Mouse (Mus musculus) NIH3T3 (cell line): ENCODE data around the gene Psma5.
A peak's percentile ranks its signal among the peaks of the same experiment; 100 is the strongest.
"Not testable (repeated sequence)": the region's sequence is repeated elsewhere in the genome, so short reads cannot be mapped to it uniquely, and the experiment has no call there.

Experiments used
- DNase-seq: peaks from one replicate; pipeline ENCODE4 v3.0.0-alpha.2; 2012; ENCODE audit warnings: low read depth

Psma5 gene

GRCm38 (mm10) chr3:108256719-108257637 lies at the start of gene Psma5:
Gene Psma5, plus strand, starts transcription at chr3:108256926.
- peak; percentile 99 for DNase-seq

- DNase-seq, result no peak
Observed at GRCm38 (mm10) chr3:108209001-108209400, 47.7 kb upstream of the Psma5 start.

- DNase-seq, result peak; percentile 46
Observed at GRCm38 (mm10) chr3:108209536-108209935, 47.2 kb upstream of the Psma5 start.

DNA sequence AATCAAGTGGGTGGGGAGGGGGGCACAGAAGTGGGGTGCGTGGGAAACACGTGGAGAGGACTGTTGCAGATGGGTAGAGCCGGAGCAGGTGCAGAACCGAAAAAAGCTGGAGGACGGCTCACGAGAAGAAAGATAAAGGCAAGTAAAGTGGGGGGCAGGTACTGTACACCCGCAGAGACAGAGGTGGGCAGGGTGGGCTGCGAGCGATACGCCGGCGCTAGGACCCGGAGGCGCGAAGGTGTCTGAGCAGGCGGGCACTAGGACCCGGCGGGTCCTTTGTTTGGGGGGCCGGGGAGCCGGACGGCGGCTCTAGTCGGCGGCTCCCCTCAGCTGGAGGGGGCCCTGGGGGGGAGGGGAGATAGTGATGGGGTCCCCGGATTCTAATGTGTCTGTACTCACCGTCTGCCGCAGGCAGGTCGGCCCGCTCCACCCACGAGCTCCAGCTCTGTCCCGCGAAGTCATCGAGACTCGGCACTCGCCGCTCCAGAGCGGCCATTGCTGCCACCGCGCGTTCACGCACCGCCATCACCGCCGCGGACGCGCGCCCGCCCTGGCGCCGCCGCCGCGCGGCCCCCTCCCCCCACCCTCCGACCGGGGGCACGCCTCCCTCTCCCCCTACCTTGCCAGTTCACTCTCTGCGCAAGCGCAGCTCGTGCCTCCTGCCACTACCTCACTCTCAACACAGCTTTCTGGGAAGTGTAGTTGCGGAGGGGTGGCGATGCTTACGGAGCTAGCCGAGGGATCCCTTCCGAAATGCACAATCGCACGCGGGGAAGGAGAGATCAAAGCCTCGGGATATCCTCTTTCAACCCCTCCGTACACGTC lies 46.6 kb upstream of the Psma5 start:
- DNase-seq, result peak; percentile 99

- no peak for DNase-seq
Observed at GRCm38 (mm10) chr3:108210771-108211139, 46.0 kb upstream of the Psma5 start, which contains the start of gene Atxn7l2. Gene Atxn7l2, minus strand, starts transcription at chr3:108210934.

DNA sequence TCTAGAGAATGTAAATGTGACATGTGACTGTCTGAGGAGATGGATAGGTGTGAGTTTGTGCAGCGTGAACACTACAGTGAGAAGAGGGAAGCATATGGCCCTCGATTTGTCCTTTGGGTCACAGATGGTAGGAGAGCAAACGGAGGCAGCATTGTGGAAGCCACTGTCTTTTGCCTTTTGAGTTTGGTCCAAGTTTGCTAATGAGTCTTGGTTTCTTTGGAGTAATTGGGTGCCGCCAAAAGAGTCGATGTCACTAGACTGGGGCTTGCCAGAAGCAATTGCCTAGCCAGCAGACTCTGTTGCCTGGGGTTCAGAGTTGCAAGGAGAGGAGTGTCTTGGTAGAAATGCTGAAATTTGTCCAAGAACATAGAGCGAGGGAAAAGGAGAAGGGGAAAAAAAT lies 44.9 kb upstream of the Psma5 start:
- DNase-seq, result no peak

DNA sequence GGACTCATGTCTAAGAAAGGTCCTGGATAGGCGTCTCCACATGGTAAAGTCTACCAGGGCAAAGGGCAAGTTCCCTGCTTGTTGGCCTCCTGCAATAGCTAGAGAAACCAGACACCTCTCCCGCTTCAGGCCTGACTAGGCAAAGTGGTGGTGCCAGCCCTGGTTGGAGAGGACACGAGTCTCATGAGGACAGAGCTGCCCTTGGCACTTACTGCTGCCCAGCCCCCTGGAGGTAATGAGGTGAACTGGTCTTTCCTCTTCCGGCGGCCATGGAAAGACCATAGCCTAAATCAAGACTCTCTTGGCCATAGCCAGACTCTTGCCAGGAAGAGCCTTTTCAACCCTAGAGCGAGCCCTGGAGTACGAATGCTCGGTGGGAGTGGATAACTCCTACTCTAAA lies 44.3 kb upstream of the Psma5 start:
- no peak for DNase-seq

- peak; percentile 76 for DNase-seq
Observed at GRCm38 (mm10) chr3:108214734-108215133, 42.0 kb upstream of the Psma5 start.

DNA sequence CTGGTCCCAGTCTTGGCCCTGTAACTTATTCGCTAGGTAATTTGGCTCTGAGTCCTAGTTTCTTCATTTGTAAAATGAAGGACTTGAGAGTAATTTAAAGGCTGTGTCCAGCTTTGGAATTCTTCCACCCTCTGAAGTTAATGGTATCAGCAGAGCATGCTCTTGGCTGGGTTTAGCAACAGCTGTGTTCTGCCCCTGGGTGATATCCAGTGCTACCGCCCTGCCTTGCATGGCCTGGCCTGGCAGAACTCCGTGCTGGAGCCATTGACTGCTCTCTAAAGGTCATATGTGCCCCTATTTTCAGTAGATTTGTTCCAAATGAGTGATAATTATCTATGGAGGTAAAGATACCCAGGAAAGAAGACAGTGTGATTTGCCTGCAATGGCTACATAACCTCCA lies 36.1 kb upstream of the Psma5 start:
- no peak for DNase-seq

DNA sequence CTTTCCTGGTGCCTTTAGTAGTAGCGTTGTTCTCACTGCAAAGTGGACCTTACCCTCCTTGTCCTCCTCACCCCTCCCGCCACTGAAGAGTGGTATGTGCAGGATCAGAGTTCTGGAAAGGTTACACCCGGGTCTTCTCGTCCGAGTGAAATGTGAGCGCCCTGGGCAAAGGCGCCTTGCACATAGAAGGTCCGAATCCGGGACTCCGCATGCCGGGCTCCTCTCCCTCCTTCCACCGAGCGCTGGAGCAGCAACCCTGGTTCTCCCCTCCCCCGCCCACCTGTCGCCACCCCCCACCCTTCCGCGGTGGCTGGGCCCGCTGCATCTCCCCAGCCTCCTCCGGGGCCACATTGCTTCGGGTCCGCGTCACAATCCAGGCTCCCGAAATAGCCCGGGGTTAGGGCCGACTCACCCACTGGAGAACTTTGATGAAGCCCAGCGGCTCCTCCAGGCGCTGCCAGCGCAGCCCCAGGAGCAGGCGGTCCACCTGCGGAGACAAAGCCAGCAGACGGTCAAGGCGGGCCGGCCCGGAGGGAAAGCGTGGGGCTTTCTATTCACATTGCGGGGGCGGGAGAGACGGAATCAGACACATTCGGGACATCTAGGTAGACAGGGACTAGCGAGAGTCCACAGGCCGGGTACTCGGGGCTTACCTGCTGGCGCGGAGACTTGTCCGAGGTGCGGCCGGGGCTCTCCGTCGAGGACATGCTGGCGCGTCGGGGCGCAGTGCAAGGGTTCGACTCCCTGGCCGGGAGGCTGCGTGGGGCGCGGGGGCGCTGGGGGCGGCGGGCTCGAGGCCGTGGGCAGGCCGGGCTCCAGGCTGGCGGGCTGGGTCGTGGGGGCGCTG lies 30.8 kb upstream of the Psma5 start:
- no peak for DNase-seq

DNA sequence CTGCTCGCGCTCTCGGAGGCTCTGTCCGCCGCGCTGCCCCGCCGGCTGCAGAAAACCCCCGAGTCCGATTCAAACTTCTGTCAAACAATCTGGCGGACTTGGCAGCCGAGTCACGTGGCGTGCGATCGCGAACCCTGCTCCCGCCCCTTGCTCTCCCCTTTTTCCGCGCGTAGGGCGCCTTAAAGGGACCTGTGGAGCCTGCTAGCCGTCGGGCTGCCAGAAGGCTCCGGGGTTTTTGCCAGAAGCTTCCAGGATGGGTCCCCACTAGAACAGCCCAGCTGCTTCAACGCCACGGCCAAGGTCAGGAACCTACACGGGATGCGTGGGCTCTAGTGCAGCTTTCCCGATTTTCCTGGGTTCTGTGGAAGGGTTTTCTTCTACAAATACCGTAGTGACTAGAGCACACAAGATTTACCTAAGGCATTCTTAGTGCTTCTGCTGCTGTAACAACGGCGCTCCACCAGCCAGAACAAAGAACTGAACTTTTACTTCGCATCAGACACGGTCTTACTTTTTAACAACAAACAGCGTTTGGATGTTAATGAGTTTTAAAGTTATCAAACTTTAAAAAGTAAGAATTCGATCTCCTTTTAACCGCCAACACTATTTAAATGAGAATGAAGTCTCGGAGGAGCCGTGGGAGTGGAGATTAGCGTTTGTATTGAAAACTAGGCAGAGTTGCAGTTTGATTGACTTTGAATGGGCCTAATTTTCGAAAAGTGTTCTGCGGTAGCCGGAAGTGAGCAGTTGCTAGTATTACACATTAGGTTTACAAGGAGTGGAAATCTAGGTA lies 30.0 kb upstream of the Psma5 start, which contains the start of gene Sypl2:
TSS of gene Sypl2 (minus strand) at position 91 of the 793 bp plus-strand sequence.
- DNase-seq, result no peak

GRCm38 (mm10) chr3:108227521-108227920 lies 29.2 kb upstream of the Psma5 start:
- DNase-seq, result no peak

- no peak for DNase-seq
Observed at GRCm38 (mm10) chr3:108231646-108232045, 25.1 kb upstream of the Psma5 start.

DNA sequence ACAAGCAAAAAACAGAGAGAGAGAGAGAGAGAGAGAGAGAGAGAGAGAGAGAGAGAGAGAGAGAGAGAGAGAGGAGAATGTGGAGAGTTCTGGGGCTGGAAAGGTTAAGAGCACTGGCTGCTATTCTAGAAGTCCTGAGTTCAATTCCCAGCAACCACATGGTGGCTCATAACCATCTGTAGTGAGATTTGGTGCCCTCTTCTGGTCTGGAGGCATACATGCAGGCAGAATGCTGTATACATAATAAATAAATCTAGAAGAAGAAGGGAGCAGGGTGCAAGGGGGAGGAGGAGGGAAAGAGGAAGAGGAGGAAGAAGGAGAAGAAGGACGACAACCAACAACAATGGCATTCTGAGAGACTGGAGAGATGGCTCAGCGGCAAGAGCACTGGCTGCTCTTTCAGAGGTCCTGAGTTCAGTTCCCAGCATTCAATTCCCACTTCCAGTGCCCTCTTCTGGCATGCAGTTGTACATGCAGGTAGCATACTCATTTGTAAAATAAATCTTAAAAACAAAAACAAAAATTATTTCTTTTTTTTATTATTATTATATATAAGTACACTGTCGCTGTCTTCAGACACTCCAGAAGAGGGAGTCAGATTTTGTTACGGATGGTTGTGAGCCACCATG lies 19.1 kb upstream of the Psma5 start:
- DNase-seq, result not testable (repeated sequence)

GRCm38 (mm10) chr3:108241243-108241839 lies 15.4 kb upstream of the Psma5 start:
- no peak for DNase-seq

- DNase-seq, result no peak
Observed at GRCm38 (mm10) chr3:108246857-108247256, 9.9 kb upstream of the Psma5 start.

GRCm38 (mm10) chr3:108257831-108258500 lies 1.2 kb downstream of the Psma5 start:
- peak; percentile 21 for DNase-seq

- DNase-seq, result peak; percentile 17
Observed at GRCm38 (mm10) chr3:108259319-108259718, 2.6 kb downstream of the Psma5 start.

DNA sequence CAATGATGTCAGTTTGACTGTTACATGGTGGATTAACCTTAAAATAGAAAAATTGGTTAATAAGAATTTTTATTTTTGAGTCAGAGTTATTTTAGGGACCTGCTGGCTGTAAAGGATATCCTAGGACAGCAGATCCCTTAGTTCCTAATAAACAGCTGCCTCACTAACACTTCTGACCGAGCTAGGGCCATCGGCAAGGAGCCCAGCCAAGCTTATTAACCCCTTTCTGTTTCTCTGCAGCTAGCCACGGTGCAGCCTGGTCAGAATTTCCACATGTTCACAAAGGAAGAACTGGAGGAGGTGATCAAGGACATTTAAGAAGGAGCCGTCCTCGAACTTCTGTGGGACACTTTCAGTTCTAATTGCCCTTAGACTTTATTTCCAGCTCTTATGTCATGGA lies 22.8 kb downstream of the Psma5 start:
- not testable (repeated sequence) for DNase-seq
